Mouse (Mus musculus) right cerebral cortex, postnatal 36 days (tissue): ENCODE measurements at regions not wholly inside any gene's neighbourhood (a gene's known extent, or its start where the extent isn't known, plus 50 kb on each side); places are given as distances from the start of the nearest gene placed in this dataset.

Source experiments
- DNase-seq, 2 experiments: peaks; one replicate each; pipeline ENCODE4 v3.0.0; 2022; ENCODE audit warnings: low spot score in 2 of 2, mixed read lengths in 1 of 2

DNA sequence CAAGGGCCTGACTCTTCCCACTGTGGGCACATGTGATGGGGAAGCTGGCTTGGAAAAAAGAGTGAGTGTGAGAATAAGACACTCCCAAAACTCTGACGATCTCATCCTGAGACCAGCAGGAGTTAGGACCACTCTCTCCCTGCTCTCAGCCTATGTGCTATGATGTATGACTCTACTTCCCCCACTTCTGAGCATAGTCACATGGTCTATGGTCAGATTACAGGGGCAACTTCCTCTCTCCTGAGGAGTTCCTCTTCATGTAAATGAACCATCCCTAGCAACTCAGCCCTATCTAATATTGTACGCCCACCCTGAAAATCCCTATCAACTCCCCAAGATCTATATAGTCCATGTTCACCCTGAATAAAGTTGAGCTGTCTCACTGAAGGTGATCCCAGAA lies 120.0 kb upstream of the Lmo4 start:
- DNase-seq = no peak

DNA sequence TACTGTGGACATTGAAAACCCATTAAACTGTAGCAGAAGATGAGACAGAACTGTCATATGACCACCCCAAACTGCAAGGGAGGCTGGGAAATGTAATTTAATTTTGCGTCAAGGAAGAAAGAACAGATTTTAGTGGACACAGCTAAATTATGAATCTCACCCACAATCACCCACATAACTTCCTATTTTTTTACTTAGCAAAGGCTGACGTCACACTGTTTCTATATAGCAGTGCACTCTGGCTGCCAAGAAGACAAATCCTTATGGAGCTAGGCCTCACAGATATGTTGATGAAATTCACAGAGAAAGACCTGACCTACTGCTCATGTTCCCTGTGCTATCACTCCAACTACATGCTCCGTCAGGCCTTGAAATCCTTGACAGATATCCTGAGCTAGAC lies 118.5 kb upstream of the Lmo4 start:
- no peak for DNase-seq

DNA sequence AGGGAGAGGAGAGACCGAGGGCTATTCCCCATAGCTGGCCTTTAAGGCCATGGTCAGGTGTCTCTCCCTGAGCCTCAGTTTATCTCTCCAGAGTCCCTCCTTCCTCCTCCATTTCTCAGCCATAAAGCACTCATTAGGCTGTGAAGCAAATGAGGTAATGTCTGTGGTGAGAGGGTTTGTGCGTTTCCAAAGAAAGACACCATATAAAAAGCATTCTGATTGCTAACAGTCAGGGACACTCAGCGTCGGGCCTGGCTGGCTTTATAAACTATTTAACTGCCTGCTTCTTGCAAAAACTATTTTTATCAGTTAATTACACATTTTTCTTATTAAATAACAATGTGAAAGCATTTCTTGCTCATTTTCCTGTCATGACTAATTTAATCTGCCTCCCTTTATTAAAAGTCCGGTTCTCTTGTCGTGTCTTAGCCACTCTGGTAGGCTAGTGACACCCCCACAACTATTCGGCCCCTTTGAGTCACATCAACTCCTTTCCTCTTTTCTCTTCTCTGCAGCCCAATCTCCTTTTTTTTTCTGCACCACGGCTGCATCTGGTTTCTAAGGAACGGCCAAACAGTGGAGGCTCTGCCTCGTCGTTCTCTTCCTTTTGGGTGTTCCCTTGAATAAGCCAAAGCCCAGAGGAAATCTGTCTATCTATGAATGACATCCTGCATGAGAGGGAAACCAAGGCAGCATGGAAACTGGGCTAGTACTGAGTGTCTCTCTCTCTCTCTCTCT lies 114.6 kb upstream of the Lmo4 start:
- DNase-seq = no peak

DNA sequence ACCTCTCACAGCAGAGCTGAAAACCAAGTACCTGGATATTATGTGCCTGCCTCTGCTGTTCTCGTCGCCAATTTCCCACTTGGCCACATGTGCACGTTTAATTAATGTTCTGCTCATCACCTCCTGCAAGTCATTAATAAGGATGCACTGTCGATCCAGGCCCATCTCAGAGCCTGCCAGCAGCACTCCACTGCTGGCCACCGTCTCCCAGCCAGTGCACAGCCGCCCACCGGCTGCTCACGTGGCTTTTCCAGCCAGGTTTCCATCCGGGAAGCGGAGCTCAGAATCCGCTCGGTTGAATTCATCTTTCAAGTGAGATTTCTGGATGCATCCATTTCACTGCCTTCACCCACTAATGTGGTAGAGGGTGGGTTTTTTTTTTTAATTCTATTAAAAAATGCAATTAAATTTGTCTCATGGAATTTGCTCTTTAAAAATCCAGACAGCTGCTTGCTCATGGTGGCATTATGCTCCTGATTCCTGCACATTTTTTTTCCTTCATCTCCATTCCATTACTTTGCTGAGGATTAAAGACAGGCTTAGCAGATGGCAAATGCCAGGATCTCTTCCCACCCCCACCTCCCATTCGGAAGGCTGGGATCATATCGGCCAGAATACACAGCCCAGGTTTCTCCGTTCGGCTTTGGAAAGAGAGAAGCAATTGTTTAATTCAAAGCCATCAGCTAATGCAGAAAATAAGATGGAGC lies 113.9 kb upstream of the Lmo4 start:
- peak; percentile 49 to 53 for DNase-seq

DNA sequence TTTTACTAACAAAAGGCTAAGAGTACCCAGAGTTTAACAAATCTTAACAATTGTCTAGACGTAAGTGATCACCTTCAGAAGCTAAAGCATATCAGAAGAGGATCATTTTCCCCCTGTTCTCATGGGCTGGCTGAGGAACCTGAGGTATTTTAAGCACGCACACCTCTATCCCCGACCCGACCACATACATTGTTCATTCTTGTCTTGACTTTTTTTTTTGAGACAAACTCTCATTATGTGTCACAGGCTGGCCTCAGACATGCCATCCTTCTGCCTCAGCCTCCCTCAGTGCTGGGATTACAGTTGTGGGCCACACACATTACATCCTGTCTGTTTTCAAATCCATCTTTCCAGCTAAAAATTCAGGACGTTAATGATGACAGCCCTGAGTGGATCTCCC lies 105.7 kb upstream of the Lmo4 start:
- no peak for DNase-seq

DNA sequence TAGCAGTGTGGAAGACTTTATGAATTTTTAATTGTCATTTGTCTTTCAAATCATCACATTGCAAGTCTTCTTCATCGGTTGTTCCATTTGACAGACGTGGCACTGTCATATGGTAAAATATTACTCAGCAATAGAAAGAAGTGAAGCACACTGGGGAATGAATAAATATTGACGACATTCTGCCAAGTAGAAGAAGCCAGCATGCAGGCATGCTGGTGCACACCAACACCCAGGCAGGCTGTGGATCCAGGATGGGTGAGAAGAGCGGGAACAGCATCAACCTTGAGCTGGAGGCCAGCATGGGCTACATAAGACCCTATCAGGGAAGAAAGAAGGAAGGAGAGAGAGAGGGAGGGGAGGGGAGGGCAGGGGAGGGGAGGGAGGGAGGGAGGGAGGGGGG lies 103.6 kb upstream of the Lmo4 start:
- DNase-seq = no peak

DNA sequence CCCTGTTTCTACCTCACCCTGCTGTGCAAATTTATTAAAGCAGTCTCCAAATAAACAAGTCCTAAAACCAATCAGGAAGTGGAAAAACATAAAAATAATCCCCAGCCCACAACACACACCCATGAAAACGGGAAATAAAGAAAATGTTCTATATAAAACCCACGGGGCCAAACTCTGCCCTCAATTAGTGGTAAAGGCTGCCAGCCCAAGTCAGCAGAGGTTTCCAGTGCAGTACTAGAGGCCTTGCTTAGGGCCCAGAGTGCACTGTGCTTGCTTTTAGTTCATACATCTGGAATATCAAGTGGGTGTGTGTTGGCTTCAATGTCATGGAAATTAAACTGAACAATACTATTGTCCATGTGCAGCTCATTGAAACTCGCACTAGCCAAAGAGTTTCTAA lies 102.5 kb upstream of the Lmo4 start:
- DNase-seq = no peak

DNA sequence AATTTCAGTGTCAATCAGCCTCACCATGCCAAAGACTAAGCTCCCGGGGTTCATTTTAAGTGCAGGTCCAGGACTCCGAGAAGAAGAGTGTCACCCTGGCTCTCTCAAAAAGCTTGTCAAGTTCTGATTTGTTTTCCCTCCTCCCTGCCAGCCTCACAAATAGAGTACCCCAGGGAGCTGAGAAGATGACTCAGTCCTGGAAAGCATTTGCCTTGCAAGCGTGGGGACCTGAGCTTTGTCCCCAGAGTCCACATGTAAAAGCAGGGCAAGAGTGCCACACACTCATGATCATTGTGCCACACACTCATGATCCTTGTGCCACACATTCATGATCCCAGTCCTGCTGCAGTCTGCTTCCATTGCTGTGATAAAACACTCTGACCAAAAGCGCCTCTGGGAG lies 100.4 kb upstream of the Lmo4 start:
- DNase-seq = no peak

DNA sequence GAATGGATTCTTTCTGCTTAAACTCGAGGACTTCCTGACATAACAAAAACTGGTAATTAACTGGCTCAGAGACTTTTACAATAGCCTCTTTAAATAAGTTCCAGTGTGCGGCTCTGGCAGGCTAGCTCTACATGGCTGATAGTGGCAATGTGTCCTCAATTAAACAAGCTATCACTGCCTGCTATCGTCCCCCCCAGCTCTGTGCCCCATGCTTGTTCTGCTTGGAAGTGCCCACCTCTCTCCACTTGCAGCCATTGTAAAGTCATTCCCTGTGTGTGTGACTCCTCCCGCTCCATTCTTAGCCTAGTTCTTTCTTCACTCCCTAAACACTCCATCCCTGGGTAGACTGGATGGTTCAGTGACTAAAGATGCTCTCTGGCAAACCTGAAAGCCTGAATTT lies 99.9 kb upstream of the Lmo4 start:
- no peak for DNase-seq

DNA sequence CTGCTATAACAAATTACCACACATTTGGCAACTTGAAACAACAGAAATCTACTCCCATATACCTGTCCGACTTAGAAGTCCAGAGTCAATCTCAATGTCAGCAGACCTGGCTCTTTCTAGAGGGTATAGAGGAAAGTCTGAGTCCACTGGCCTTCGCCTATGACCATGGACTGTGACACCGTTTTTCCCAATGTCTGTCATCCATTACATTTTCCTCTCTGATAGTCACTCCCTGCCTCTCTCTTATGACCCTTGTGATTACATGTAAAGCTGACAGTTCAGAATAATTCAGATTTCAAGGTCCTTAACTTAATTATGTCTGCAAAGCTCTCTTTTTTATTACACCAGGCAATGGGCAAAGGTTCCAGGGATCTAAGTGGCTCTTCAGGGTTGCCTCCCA lies 97.6 kb upstream of the Lmo4 start:
- no peak for DNase-seq

DNA sequence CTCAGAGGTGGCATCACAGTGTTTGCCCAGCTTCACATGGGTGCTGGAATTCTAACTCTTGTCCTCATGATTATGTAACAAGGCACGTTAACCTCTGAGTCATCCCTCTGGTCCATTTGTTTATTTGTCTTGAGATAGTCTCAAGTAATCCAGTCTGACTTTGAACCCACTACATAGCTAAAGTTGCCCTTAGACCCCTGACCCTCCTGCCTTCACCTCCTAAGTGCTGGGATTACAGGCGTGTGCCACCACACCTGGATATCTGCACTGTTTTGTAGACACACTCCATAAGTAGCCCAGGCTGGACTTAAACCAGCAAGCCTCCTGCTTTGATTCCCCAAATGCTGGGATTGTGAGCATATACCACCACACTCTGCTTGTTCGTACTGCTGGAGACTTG lies 96.0 kb upstream of the Lmo4 start:
- no peak for DNase-seq

DNA sequence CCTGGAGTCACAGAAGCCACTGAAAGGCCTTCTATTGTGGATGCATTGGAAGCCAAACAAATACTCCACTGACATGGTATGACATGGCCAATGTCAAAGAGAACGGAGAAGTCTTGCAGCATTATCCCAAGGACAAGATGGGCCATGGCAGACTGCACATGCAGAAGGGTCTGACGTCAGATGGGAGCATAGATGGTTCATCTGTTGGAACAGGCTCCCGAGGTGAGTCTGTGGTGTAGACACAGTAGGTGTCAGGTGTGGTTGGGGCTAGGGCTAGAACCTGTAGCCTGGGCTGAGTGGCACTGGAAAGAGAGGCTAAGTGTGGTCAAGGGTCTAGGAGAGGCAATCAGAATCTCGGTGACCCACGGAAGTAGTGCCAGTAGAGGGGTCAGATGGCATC lies 94.2 kb upstream of the Lmo4 start:
- no peak for DNase-seq

DNA sequence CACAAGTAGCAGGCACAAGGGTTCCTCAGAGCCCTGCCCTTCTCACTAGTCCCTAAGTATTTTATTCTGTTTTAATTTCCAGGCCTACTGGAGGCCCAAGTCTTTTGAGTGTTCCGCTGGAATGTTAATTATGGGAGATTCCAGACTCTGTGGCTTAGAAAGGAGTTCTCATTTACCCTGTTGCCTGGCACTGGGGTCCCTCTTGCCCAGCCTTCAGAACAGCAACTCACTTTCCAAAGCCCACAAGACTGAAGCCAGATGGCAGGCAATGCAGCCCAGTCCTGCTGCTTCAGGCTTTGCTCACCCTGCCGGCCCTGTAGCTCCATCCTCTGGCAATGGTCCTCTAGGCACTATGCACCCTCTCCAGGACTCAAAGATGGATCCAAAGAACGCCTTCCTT lies 84.5 kb upstream of the Lmo4 start:
- peak; percentile 6 to 9 for DNase-seq

DNA sequence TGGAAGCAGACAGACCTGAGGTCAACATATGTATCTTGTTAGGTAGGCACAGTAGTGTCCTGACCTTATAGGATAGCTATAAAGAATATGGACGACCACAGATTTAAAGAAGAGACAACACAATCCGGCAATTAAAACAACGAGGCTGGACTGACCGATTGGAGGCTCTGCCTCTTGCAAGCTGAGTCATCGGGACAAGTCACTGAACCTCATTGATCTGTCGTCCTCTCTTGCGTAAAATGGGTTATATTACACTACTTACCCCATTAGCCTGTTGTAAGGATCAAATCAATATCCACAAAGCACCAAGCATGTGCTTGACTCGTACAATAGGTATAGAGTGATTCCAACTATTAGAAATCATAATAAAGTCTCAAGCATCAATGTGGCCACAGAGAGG lies 81.1 kb upstream of the Lmo4 start:
- DNase-seq = no peak

DNA sequence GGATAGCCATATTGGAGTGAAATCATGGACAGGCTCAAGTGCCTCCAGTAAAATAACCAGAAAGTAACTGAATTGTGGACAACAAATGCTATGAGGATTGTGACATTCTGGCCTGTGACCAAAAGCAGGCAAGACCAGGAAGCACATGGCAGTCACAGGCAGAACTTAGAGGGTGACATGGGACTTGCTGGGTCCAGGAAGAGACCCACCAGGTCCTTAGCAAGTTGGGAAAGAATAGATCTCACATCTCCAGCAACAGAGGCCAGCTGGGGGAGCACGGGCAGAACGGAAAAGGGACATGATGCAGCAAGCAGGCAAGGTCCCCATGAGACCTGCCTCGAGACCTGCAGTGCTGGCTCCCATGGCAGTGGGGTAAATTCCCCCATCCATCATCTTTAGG lies 79.3 kb upstream of the Lmo4 start:
- DNase-seq = no peak

DNA sequence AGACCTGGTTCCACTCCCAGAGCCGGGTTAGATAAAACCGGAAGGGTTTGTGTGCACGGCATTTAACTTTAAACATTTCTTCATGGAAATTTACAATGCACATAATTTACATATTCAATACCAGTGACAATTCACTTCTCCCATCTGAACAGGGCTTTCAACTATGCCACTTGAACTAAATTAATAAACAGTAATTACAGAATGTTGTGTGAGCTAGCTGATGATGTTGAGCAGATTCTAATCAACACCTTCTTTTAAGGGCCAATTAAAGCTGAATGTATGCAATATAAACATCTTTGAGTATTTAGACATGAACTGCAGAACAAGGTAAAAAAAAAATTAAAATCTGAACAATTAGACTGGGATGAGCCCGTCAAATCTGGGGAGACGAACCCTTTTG lies 68.1 kb upstream of the Lmo4 start:
- no peak for DNase-seq

DNA sequence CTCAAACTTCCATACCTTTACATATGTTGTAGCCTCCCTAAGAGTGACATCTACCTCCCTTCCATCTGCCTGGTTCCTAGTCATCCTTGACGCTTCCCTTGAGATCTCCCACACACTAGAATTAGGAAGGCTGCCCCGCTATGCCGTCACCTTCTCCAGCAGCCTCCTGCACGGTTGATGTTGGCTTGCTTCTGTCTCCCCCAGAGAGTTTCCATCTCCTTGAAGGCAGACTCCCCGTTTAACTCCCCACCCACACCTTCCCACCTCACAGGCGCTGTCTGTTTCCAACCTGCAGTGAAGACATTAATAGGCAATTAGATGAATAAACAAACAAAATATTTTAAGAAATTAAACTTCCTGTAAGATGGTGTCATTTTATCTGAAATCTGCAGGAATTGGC lies 65.2 kb upstream of the Lmo4 start:
- DNase-seq = peak; percentile 22 to 32

DNA sequence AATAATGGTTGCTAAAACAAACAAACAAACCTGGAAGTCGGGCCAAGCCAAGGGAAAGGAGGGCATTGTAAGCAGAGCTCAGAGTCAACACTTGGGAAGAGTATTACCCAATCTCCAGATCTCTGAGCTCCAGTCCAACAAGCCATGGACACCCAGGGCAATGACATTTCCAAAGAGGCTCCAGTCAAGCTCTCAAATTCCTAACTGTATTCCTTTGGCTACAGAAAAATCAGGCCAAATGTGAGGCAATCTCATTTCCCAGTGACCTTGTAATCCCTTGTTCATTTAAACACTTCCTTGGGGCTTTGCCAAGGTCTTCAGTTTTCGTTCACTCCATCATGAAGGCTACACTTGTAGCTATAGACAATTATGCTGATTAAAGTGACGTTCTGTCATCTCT lies 59.5 kb upstream of the Lmo4 start:
- DNase-seq = no peak

DNA sequence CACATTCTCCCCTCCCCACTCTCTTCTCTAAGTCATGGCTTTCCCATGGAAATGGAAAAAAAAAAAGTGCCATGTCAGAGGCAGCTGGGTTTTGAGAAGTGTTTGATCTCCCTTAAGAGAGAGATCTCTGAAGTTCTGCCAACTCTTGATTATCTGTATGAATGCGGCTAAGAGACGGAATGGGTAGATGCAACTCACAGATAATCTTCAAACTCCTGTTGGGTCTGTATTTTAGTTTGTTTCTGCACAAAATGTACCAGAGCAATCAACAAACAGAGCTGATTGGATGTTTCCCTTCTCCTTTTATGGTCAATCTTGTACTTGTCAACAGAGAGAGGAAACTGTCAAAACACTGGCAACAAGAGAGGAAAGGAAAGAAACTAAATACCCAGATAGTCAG lies 55.9 kb upstream of the Lmo4 start:
- no peak for DNase-seq

DNA sequence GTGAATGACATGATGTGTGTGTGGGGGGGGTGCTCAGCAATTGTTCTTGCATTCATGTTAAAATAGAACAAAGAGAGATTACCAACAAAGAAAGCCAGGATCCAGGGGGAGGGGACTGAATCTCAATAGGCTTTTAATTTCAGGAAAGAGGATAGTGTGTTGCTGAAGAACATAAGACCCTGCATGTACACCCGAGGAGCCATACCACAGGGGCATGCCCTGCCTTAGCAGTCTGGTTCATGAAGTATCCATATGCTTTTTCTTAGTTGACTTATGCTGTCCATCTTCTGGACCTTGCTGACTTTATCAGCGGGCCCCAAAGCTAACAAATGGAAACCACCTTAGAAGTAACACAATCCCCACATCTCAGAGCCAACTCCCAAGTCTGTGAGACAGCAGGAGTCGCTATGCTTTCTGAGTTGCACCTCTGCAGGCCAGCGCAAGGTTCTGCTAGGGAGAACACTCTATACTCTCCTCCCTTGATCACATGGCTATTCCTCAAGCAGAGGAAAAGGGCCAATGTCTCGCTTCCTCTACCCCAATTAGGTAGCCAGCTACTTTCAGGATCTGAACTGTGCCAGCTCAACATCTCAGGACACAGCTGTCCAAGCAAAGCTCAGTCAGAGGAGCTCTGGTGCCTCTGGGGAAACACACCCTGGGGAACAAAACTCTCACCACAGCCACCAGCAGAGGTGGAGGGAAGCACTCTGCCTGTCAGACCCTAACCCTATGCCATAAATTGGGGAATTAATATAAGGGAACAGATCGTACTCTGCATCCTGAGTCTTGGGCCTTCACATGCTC lies 52.9 kb upstream of the Lmo4 start:
- no peak for DNase-seq

DNA sequence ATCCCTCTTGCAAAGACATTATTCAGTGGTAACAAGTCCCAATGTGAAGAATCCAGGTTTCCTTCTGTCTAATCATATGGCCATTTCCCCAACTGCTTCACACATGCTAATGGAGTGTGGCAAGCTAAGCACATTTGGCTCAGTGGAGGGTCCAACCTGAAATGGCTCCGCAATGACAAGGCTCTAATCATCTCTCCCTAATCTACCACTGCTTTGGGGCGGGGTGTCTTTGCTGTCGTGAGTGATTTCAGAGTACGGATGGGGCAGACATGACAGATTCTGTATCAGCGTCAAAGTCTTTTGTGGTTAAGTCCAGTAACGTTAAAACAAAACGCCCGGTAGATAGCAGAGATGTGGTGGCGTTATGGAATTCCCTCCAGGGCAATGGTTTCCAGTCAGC lies 52.2 kb upstream of the Lmo4 start:
- no peak for DNase-seq

DNA sequence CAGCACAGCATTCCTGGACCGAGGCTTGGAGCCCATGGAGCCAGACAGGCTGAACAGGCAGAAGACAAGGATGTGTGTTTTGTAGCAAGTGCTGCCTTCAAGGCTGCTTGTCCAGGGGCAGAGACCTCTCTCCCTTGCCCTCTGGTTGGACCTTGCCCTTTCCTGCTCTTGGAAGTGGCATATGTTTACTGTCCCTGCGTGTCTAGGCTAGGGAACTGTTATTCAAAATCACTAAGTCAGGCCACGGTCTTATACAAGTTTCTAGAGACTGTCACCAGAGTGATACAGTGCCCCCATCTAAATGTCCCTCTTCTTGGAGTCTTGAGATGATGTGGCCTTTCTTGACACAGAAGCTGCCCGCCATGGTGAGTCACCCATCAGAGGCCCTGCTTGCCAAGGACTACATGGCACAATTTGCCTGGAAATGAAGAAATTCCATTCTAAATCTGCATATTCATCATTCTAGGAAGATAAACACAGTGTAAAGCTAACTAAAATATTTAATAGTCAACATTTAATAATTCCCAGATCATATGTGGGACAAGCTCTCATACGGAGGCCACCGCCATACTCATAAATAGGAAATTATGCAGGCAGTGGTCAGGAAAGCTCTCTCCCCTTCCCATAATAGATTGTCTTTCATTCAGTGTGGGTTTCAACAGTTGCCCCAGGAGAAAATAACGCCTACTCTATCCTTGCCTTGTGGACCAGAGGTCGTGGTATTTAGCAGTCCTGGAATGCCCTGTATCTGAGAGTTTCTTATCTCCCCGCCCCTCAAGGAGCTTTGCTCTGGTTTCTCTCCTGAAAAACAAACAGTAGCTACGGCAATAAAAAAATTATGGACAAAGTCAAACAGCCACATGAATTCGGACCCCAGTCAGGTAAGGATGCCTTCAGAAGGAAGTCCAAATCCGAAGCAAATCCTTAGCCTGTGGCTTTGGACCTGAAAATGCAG lies 50.9 kb upstream of the Lmo4 start:
- no peak for DNase-seq
